Mouse (Mus musculus): Measurements from ENCODE around the gene Ccdc78.

Ccdc78 gene

DNA sequence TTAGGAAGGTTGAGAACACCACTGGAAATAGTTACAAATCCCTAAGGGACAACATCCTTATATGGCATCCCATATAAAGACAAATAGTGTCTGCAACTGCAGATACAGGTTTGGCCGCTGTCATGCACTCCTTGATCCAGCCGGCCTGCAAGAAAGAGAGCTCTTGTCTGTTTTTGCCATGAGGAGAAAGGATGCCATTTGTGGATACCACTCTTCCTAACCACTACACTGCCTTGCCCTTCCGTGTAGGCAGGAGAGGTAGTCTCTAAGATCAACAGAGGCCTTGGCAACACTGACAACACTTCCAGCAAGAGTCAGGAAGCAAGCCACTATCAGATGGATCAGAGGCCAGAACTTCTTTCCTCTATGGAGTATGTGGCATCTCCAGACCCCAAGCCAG, at the start of gene Ccdc78:
Gene Ccdc78, plus strand, starts transcription at position 301 of the 400 bp plus-strand sequence.
- ChIA-PET CTCF (interaction anchor here in 2 of 4 experiments (1.0 to 2.9 kb wide), 3 partner anchors 13 to 62 kb away, joined by 3 to 20 read pairs (median 10); partner anchors contain the start of gene Narfl (in 1 of the 2)), POLR2A (interaction anchor here in 3 of 4 experiments (0.6 to 3.3 kb wide), 17 partner anchors 9 to 216 kb away, joined by 3 to 23 read pairs (median 6); partner anchors contain the start of genes Jmjd8 (in 2 of the 3), Metrn (in 2 of the 3), Chtf18 (in 1 of the 3) and Fbxl16 (in 1 of the 3))

DNA sequence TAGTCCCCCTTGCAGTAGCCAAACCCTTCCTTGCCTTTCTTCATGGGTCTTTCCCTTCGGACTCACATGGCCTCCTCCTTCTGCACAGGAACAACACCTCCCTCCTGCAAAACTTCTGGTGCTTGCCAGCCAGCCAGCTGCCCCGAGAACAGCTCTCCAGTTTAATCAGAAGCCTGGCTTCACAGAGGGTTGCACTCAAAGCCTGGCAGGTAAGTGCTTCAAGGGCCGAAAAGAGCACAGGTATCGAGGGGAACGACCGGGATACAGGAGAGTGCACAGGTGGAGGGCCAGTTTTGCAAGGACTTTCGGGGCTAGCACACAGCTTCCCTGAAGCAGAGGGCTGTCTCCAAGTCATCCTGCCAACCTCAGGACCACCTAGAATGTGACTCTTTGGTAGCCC, 47.5 kb upstream of the Ccdc78 start:
- POLR2A ChIA-PET = interaction anchor here in 2 of 4 experiments (1.3 to 2.3 kb wide), 7 partner anchors 11 to 31 kb away, joined by 3 to 12 read pairs (median 5); partner anchors contain the start of genes Chtf18 (in 1 of the 2) and Rpusd1 (in 1 of the 2)
- CTCF ChIA-PET = interaction anchor here in 3 of 4 experiments (0.6 to 1.4 kb wide), 4 partner anchors 12 to 290 kb away, joined by 3 to 7 read pairs (median 6); partner anchors contain the start of gene Chtf18 (in 1 of the 3)

DNA sequence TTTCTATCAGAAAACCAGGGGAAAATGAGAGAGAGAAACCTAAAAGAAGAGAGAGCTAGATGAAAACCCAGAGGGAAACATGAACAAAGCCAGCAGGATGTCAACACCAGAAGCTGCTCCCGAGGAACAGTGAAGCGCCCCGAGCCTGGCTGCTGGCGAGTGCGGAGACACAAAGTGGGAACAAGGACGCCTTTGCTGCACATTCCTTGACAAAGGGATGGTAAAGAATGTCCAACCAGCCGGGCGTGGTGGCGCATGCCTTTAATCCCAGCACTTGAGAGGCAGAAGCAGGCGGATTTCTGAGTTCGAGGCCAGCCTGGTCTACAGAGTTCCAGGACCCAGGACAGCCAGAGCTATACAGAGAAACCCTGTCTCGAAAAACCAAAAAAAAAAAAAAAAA, 44.9 kb upstream of the Ccdc78 start:
- ChIA-PET POLR2A (interaction anchor here (0.6 to 2.6 kb wide), 26 partner anchors 9 to 1770 kb away, joined by 3 to 16 read pairs (median 4); partner anchors contain the start of genes Rpusd1 (in 3 of the 4), Chtf18 (in 2 of the 4), Msln (in 2 of the 4) and AC134908.4 (in 1 of the 4)), CTCF (interaction anchor here (0.6 to 1.9 kb wide), 9 partner anchors 9 to 1346 kb away, joined by 3 to 11 read pairs (median 6); no protein-coding TSS in a partner anchor)

DNA sequence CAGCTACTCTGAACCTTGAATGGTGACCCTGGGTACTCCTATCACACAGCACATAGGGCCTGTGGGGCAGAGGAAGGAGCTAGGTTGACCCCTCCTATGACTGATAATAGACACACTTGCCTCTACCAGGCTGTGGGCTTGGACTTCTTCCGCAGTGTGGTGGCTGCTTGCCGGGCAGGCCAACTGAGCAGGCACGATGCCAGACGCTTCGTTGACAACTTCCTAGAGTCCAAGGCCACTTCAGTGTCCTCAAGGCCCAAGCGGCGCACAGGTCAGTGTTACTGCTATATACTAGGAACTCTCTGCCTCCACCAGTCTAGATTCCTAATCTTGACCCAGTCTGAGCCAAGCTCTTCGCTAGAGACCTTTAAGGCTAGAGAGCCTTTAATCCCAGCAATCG, 42.5 kb upstream of the Ccdc78 start:
- CTCF ChIA-PET = interaction anchor here (0.5 to 1.5 kb wide), 6 partner anchors 8 to 1148 kb away, joined by 3 to 11 read pairs (median 5); no protein-coding TSS in a partner anchor
- POLR2A ChIA-PET = interaction anchor here in 3 of 4 experiments (0.6 to 3.0 kb wide), 14 partner anchors 8 to 639 kb away, joined by 3 to 26 read pairs (median 6); partner anchors contain the start of genes Gng13 (in 2 of the 3), Msln (in 2 of the 3), Chtf18 (in 1 of the 3) and Haghl (in 1 of the 3)

DNA sequence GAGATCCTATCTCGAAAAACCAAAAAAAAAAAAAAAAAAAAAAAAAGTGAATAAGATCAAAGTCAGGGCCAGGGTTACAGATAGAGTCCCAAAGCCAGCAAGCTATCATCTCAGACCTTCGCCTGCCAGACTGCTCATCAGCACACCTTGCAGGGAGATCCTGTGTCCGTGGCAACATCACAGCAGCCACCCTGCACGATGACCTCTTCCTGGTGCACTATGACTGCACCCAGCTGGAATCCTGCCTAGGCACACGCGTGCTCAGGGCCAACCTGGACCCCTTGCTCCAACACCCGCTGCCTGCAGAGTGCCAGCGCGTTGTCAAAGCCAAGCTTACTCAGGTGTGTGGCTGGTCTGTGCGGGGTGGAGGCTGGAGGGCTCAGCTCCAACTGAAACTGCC, 42.1 kb upstream of the Ccdc78 start:
- CTCF ChIA-PET = interaction anchor here in 3 of 4 experiments (0.6 to 1.5 kb wide), 11 partner anchors 8 to 922 kb away, joined by 3 to 11 read pairs (median 3); no protein-coding TSS in a partner anchor

DNA sequence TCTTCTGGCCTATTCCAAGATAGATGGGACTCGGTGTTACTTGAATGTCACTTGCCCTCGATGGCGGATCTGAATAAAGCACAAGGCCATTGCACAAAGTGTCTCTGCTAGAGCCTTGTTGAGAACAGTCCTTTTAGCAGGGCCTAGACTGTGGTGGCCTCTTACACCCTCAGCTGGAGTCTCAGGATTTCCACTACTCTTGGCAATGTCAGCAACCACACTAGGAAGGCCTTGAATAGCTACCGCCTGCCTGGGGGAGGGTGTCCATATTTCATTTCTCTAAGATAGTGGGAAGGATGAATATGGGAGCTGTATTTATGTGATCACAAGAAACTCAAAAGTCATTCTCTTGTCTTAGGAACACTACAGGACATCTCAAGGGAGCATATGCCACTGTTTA, 38.1 kb upstream of the Ccdc78 start:
- ChIA-PET POLR2A (interaction anchor here in 1 of 4 experiments (2.4 kb wide), 1 partner anchor 8 kb away, joined by 14 read pairs; no protein-coding TSS in a partner anchor), CTCF (no interaction called here)

More for the DNA sequence above, 42.1 kb upstream of the Ccdc78 start:
- POLR2A ChIA-PET = interaction anchor here (0.6 to 3.0 kb wide), 20 partner anchors 8 to 1556 kb away, joined by 3 to 26 read pairs (median 5); partner anchors contain the start of genes Gng13 (in 2 of the 4), Msln (in 2 of the 4), Chtf18 (in 1 of the 4) and Haghl (in 1 of the 4)

DNA sequence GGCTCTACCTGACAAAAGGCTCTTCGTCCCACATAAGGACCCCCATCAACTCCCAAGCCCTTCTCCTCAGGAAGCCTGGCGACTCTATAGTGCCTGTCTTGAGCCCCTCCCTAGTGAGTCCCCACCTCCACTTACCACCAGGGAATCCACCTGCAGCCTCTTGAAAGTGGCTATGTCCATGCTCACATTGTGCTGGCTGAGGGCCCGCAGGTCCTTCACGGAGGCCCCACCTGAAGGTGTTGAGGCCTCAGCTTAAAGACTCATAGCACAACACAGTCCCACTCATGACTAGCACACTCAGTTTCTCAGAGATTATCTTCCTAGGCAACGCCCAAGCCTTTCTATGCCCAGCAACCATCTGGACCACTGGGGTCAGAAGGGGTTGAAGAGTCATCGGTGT, 37.1 kb upstream of the Ccdc78 start:
- CTCF ChIA-PET = no interaction called here
- POLR2A ChIA-PET = no interaction called here

DNA sequence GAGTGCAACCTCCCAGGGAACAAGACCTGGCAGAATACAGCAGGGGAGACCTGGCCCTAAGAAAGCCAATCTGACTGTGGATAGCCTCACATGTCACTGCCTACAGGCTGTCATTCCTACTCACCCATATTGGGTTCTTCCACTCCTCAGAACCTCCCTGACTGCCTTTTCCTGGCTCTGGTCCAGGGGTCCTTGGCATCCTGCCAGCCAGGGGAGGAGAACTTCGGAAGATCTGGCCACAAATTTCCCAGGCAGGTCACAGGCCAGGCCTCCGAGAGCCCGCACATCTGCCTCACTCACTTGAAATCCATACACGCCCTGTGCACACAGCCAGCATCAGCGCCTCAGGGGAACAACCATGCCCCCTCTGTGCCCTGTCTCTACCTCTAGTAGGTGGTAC, 34.9 kb upstream of the Ccdc78 start:
- ChIA-PET POLR2A (interaction anchor here in 1 of 4 experiments (1.3 kb wide), 2 partner anchors 24 to 27 kb away, joined by 3 to 4 read pairs; partner anchors contain the start of genes Chtf18 and Rpusd1), CTCF (interaction anchor here in 1 of 4 experiments (1.3 kb wide), 1 partner anchor 49 kb away, joined by 3 read pairs; no protein-coding TSS in a partner anchor)

DNA sequence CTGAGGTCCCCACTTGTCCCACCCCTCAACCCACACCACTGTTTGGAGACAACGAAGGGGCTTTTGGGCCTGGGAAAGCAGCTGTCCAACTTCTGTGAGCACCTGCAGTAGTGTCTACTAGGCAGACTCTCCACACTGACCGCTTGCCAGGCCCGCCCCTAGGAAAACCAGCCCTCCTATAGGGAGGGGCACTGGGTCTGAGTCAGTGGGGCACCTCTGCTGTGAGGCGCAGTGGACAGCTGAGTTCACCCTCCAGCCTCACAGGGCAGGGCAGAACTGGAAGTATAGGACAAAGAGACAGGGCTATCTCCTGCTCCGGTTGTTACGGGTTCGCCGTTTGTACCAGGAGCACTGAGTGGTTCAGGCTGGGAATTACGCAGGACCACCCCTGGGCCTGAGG, 32.1 kb upstream of the Ccdc78 start, which contains the start of gene Msln:
Gene Msln, minus strand, starts transcription at position 138 of the 400 bp plus-strand sequence.
- ChIA-PET POLR2A (interaction anchor here in 3 of 4 experiments (0.8 to 11.8 kb wide), 21 partner anchors 9 to 79 kb away, joined by 3 to 137 read pairs (median 4); partner anchors contain the start of genes Chtf18 (in 3 of the 3), Rpusd1 (in 3 of the 3), Metrn (in 2 of the 3) and Haghl (in 1 of the 3)), CTCF (interaction anchor here in 3 of 4 experiments (0.8 to 2.6 kb wide), 8 partner anchors 10 to 47 kb away, joined by 3 to 8 read pairs (median 5); partner anchors contain the start of gene Narfl (in 2 of the 3))

DNA sequence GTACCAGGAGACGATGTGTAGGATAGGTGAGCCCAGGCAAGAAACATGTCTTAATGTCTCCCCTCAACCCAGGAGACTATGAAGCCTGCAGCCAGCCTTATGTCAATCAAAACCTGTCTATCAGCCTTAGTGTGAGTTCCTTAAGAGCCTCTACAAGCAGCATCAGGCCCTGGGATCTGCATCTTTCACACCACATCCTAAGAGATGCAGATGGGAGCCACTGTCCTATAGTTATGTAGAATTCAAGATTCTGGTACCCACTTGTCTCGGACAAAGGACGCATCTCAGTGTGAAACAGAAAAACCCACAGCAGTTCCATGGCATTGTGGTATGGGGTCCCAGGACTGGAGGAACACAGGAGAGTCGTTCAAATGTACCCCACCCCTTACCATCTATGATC, 31.3 kb upstream of the Ccdc78 start:
- CTCF ChIA-PET = interaction anchor here in 1 of 4 experiments (0.6 to 1.0 kb wide), 2 partner anchors 19 to 254 kb away, joined by 3 read pairs; partner anchors contain the start of gene Narfl
- POLR2A ChIA-PET = interaction anchor here in 3 of 4 experiments (0.8 to 11.8 kb wide), 14 partner anchors 10 to 114 kb away, joined by 3 to 137 read pairs (median 12); partner anchors contain the start of genes Chtf18 (in 3 of the 3), Rpusd1 (in 3 of the 3), Stub1 (in 2 of the 3) and Mcrip2 (in 1 of the 3)

DNA sequence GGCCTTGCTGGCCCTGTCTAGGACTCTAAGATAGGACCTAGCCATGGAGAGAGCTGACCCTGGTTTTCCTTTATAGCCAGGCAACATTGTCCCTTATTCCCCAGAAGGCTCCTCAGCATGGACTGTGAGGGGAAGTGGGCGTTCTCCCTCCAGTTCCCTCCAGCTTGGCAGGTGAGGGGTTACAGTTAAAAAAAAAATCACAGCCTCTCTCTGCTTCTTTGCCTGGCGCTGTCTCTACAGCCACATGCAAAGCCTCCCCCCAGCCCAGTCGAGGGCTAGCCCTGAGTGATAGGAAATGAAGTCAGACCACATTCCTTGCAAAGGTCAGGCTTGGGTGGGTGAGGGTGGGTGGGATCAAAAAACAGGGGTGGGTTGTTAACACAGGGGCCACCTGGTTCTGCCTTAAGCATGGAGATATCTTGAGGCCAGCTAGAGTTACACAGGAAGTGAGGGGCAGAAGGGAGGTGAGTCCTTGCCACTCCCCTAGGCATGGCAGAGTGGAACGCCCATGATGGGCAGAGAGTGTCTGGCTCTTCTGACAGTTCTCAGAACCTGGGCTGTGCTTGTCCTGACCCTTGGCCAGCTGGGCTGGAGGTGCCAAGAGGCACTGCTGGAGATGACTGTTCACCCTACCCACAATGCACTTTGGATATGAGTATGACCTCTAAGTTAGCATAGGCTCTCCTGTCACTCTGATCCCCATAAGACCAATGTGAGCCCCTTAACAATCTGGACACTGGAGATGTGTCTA, 30.6 kb upstream of the Ccdc78 start:
- POLR2A ChIA-PET = interaction anchor here (0.6 to 11.8 kb wide), 37 partner anchors 8 to 1155 kb away, joined by 3 to 137 read pairs (median 6); partner anchors contain the start of genes Chtf18 (in 3 of the 4), Narfl (in 3 of the 4), Rpusd1 (in 3 of the 4) and Mcrip2 (in 2 of the 4)
- CTCF ChIA-PET = interaction anchor here in 3 of 4 experiments (0.6 to 2.1 kb wide), 3 partner anchors 24 to 253 kb away, joined by 3 to 7 read pairs (median 3); no protein-coding TSS in a partner anchor

DNA sequence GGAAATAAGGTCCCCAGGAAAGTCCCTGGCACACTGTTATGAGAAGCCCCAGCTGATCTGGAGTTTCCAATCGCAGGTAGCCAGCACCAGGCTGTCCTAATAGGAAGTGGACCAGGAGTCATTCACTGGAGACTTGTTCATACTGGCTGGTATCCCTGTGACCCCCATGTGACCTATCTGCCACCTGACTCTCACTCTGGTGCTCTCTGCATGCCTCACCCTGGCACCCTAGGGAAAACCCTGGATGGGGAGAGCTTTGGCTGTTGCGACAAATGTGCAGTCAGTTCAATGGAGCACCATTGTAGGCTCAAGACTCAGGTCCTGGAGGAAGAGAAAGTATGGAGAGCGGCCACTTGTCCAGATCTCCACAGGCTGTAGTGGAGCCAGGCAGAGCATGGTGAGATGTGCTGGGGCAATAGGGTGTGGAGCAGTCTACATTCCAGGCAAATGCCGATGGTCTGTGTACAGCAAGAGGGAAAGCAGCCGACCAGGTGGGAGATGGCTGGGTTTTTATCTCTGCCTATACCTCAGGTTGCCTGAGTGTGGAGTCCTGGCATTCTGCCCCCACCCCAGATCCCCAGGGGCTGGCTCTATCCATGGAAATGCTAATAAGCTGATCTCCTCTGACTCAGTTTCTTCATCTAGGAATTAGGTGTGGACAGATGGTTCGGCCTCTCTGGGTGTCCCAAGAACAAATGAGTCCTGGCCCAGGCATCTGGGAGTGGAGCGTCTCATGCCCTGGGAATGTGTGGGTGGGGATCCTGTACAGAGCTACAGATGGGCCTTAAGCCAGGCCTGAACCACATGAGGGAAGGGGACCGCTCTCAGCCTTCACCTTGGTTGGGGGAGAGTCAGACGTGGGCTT, 29.8 kb upstream of the Ccdc78 start:
- ChIA-PET POLR2A (interaction anchor here (0.6 to 11.8 kb wide), 72 partner anchors 9 to 1800 kb away, joined by 3 to 137 read pairs (median 4); partner anchors contain the start of genes Chtf18 (in 3 of the 4), Narfl (in 3 of the 4), Rpusd1 (in 3 of the 4) and Haghl (in 2 of the 4)), CTCF (interaction anchor here (0.7 to 2.1 kb wide), 11 partner anchors 17 to 1032 kb away, joined by 3 to 7 read pairs (median 4); partner anchors contain the start of genes Narfl (in 3 of the 4), Chtf18 (in 1 of the 4), Ndufb10 (in 1 of the 4) and Rpusd1 (in 1 of the 4))

DNA sequence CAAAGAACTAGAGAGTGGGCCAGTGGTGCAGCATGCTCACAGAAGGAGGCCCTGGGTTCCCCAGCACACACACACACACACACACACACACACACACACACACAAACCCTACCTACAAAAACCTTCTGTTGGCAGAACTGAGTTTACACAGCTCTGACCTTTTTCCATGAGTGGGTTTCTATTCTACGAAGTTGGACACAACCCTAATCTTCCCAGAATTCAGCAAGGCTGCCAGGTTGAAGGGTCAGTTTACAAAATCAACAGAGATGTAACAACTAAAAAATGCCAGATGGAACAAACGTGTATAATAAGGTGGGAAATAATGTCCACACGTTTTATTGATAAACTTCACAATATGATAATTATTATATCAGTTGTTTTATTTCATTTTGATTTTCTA, 28.7 kb upstream of the Ccdc78 start:
- CTCF ChIA-PET = interaction anchor here in 2 of 4 experiments (0.9 to 1.4 kb wide), 2 partner anchors 34 to 190 kb away, joined by 3 to 5 read pairs; no protein-coding TSS in a partner anchor
- POLR2A ChIA-PET = interaction anchor here (0.6 to 11.8 kb wide), 33 partner anchors 8 to 1798 kb away, joined by 3 to 137 read pairs (median 6); partner anchors contain the start of genes Chtf18 (in 3 of the 4), Rpusd1 (in 3 of the 4), Narfl (in 2 of the 4) and Haghl (in 1 of the 4)

DNA sequence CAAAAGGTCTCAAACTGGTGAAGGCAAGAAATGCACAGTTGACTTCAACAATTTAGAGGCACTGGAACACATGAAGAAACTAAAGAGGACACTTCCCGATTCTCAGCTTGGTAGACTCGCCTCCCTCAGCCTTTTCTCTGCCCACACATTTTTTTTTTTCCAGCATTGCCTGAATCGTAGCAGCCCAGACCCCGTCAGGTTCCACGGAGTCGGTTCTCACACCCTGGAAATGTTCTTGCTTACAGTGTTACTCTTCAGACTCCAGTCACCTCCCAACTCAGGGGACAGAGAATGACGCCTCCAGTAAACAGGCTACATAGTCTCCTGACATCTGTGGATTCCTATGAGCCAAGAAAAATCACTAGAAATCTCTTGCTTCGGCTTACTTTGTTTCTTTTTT, 26.2 kb upstream of the Ccdc78 start:
- ChIA-PET POLR2A (interaction anchor here in 3 of 4 experiments (0.7 to 11.8 kb wide), 16 partner anchors 9 to 72 kb away, joined by 3 to 137 read pairs (median 4); partner anchors contain the start of genes Chtf18 (in 2 of the 3), Narfl (in 2 of the 3), Rpusd1 (in 2 of the 3) and Fam173a (in 1 of the 3)), CTCF (interaction anchor here in 2 of 4 experiments (0.9 to 2.2 kb wide), 5 partner anchors 10 to 28 kb away, joined by 3 to 9 read pairs (median 3); partner anchors contain the start of gene Narfl (in 1 of the 2))

DNA sequence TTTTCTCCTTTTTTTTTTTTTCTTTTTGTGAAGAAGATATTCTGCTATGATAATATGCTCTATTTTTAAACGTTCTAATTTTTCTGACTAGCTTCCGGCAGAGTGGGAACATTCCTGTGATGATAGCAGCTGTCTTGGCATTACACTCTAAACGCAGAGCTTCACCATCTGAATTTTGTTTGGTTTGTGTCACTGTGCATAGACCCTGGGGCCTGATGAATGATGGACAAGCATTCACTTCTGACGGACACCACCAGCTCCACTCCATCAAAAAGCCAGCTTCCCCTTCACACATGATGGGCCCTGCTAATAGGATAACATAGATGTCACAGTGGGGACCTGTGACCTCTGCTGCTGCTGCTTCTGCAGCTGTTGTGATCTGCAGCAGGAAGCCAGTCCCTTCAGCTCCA, 24.8 kb upstream of the Ccdc78 start:
- POLR2A ChIA-PET = interaction anchor here in 3 of 4 experiments (0.5 to 11.8 kb wide), 9 partner anchors 8 to 112 kb away, joined by 3 to 137 read pairs (median 5); partner anchors contain the start of genes Chtf18 (in 2 of the 3), Rpusd1 (in 2 of the 3) and Stub1 (in 1 of the 3)
- CTCF ChIA-PET = interaction anchor here in 2 of 4 experiments (0.6 to 1.4 kb wide), 4 partner anchors 12 to 475 kb away, joined by 3 to 7 read pairs (median 4); partner anchors contain the start of genes Narfl (in 2 of the 2), Chtf18 (in 1 of the 2) and Rpusd1 (in 1 of the 2)

DNA sequence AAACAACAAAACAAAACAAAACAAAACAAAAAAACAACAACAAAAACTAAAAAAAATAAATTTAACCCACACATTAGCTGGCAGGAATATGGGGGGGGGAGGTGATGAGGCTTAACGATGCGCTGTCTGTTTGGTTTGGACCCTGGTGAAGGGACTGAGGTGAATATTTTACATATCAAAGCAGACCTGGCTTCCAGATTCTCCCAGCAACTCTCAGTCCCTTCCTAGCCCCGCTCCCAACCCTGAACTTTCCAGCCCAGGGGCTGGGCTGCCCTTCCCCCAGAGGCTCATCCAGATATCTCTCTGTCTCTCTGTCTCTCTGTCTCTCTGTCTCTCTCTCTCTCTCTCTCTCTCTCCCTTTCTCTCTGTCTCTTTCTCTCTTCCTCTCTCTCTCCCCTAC, 23.8 kb upstream of the Ccdc78 start:
- POLR2A ChIA-PET = interaction anchor here in 3 of 4 experiments (0.5 to 11.8 kb wide), 11 partner anchors 9 to 474 kb away, joined by 3 to 137 read pairs (median 4); partner anchors contain the start of genes Chtf18 (in 2 of the 3), Rpusd1 (in 2 of the 3), Metrn (in 1 of the 3) and Msln (in 1 of the 3)
- CTCF ChIA-PET = interaction anchor here (0.6 to 1.6 kb wide), 5 partner anchors 11 to 746 kb away, joined by 3 to 7 read pairs (median 4); partner anchors contain the start of gene Narfl (in 1 of the 4)
